Comparison of ENCODE assay signal across 8 mouse cellular contexts in genomic region chr19:5559631-5560456, GRCm38 (mm10). TPM values are rescaled to one million over a fixed set of nuclear protein-coding genes. Genes with fewer than 3 reads are reported as not detected.
DNase-seq lines count a peak whose midpoint lies in the region; ATAC-seq and TF ChIP-seq lines count a peak whose summit lies in the region.

No protein-coding gene starts in this region.

- peak overlapping the region; percentile 65 for H3K4me2 ChIP-seq in heart, embryonic 15.5 days
- H3K4me2 ChIP-seq in intestine, embryonic 14.5 days (ENCODE audit: low read length) = peak overlapping the region; percentile 55

- peak overlapping the region; percentile 41 for H3K4me3 ChIP-seq in heart, embryonic 15.5 days
- H3K4me3 ChIP-seq in cortical plate, adult 2 months (ENCODE audit: insufficient read depth, low read length) = peak overlapping the region; percentile 4; the same call in 1 of the 2 replicates
- H3K4me3 ChIP-seq in intestine, embryonic 14.5 days (ENCODE audit: low read depth, low read length) = peak overlapping the region; percentile 44

- 0 out of 2 replicates have a peak overlapping the region, but pooled peaks have one; percentile 11 for H3K9ac ChIP-seq in heart, embryonic 15.5 days
- peak overlapping the region; percentile 50 for H3K9ac ChIP-seq in intestine, embryonic 14.5 days (ENCODE audit: low read length)

- H3K27ac ChIP-seq in heart, embryonic 15.5 days = no peak overlapping the region
- no peak overlapping the region for H3K27ac ChIP-seq in cortical plate, adult 2 months (ENCODE audit: insufficient read depth, low read length)
- H3K27ac ChIP-seq in intestine, embryonic 14.5 days (ENCODE audit: low read depth) = peak overlapping the region; percentile 71

- TF ChIP-seq POLR2A in cortical plate, adult 2 months (IDR thresholded peaks at IDR 0.05; ENCODE audit: extremely low read depth, insufficient read depth, low read length) = no peak

- no peak for ATAC-seq in heart, embryonic 15.5 days (replicated peaks; ENCODE audit: insufficient number of reproducible peaks, insufficient read depth, low FRiP score, low read depth)
- ATAC-seq in intestine, embryonic 14.5 days (replicated peaks; ENCODE audit: low FRiP score, low TSS enrichment, low read depth) = no peak

- peaks cover 18% of the 10 kb centered on the region for H3K4me1 ChIP-seq in heart, embryonic 15.5 days (replicated peaks)
- no peaks in the 10 kb centered on the region for H3K4me1 ChIP-seq in cortical plate, adult 2 months (ENCODE audit: control insufficient read depth, insufficient read depth, low read length)
- peaks cover 10% of the 10 kb centered on the region for H3K4me1 ChIP-seq in intestine, embryonic 14.5 days (replicated peaks; ENCODE audit: control insufficient read depth, insufficient read depth, low read length)

- DNase-seq in heart, adult 11 months = no peak
- peak; percentile 76 for DNase-seq in intestine, embryonic 14.5 days (ENCODE audit: low spot score)
- peak; percentile 25 for DNase-seq in mesoderm, embryonic 11.5 days (ENCODE audit: low read depth, low spot score)
- no peak for DNase-seq in adrenal gland, postnatal 4 days (ENCODE audit: low spot score in 2 of 2)
- DNase-seq in urinary bladder, postnatal 10 days (ENCODE audit: low spot score) = no peak
- DNase-seq in urinary bladder, adult 2 months (ENCODE audit: low spot score) = no peak

- H3K36me3 ChIP-seq in heart, embryonic 15.5 days = no peaks in the 10 kb centered on the region
- H3K36me3 ChIP-seq in intestine, embryonic 14.5 days (ENCODE audit: control insufficient read depth, insufficient read depth, low read length) = no peaks in the 10 kb centered on the region

- TF ChIP-seq CTCF in cortical plate, adult 2 months (IDR thresholded peaks at IDR 0.05; ENCODE audit: extremely low read depth, insufficient read depth, low read length) = no peak

- under 1% methylated on average over 69 of the region's 69 CpGs for WGBS in heart, embryonic 15.5 days
- under 1% methylated on average over 69 of the region's 69 CpGs for WGBS in intestine, embryonic 14.5 days

- H3K27me3 ChIP-seq in heart, embryonic 15.5 days = peaks cover 96% of the 10 kb centered on the region
- H3K27me3 ChIP-seq in intestine, embryonic 14.5 days (replicated peaks; ENCODE audit: control insufficient read depth, insufficient read depth, low read length) = peaks cover 73% of the 10 kb centered on the region

- no peaks in the 10 kb centered on the region for H3K9me3 ChIP-seq in heart, embryonic 15.5 days (replicated peaks)
- no peaks in the 10 kb centered on the region for H3K9me3 ChIP-seq in intestine, embryonic 14.5 days (ENCODE audit: control insufficient read depth, low read length)

RNA-seq across cellular contexts. Expression of gene Ovol1, which starts 0.6 kb away (rescaled TPM):
- 0.25 and 0.87 TPM in 2 replicates for polyA plus RNA-seq in heart, embryonic 15.5 days (2015; fragmentation: Nextera tagmentation; extraction: Ambion mirVana)
- polyA plus RNA-seq in cortical plate, adult 2 months (2012; rRNA removed) = 0.02 and 0.04 TPM in 2 replicates
- 17.5 and 18.6 TPM in 2 replicates for polyA plus RNA-seq in intestine, embryonic 14.5 days (2014; fragmentation: Nextera tagmentation; extraction: Ambion mirVana)
- total RNA-seq in adrenal gland, postnatal 4 days (2021) = 1 to 10 TPM in 1 of 2 experiments, not detected in 1; 1.6 TPM
- 4.7 and 5.1 TPM in 2 replicates for polyA plus RNA-seq in urinary bladder, adult 2 months (2012; rRNA removed)

RNA-seq across cellular contexts. Expression of gene Ap5b1, which starts 8.0 kb away (rescaled TPM):
- polyA plus RNA-seq in heart, embryonic 15.5 days (2015; fragmentation: Nextera tagmentation; extraction: Ambion mirVana) = 2.0 and 4.5 TPM in 2 replicates
- polyA plus RNA-seq in cortical plate, adult 2 months (2012; rRNA removed) = 3.2 and 3.3 TPM in 2 replicates
- polyA plus RNA-seq in intestine, embryonic 14.5 days (2014; fragmentation: Nextera tagmentation; extraction: Ambion mirVana) = 6.1 and 6.5 TPM in 2 replicates
- total RNA-seq in adrenal gland, postnatal 4 days (2021) = 1 to 10 TPM; 6.0 to 8.9 TPM
- 4.8 and 7.1 TPM in 2 replicates for polyA plus RNA-seq in urinary bladder, adult 2 months (2012; rRNA removed)

RNA-seq across cellular contexts. Expression of gene Rnaseh2c, which starts 41.8 kb away (rescaled TPM):
- 89.7 and 96.1 TPM in 2 replicates for polyA plus RNA-seq in heart, embryonic 15.5 days (2015; fragmentation: Nextera tagmentation; extraction: Ambion mirVana)
- polyA plus RNA-seq in cortical plate, adult 2 months (2012; rRNA removed) = 50.2 and 61.3 TPM in 2 replicates
- 124 and 131 TPM in 2 replicates for polyA plus RNA-seq in intestine, embryonic 14.5 days (2014; fragmentation: Nextera tagmentation; extraction: Ambion mirVana)
- 100 to 1,000 TPM; 109 to 110 TPM for total RNA-seq in adrenal gland, postnatal 4 days (2021)
- 38.2 and 41.2 TPM in 2 replicates for polyA plus RNA-seq in urinary bladder, adult 2 months (2012; rRNA removed)

RNA-seq across cellular contexts. Expression of gene Snx32, which starts 49.5 kb away (rescaled TPM):
- polyA plus RNA-seq in heart, embryonic 15.5 days (2015; fragmentation: Nextera tagmentation; extraction: Ambion mirVana) = 15.8 and 17.6 TPM in 2 replicates
- 150 and 162 TPM in 2 replicates for polyA plus RNA-seq in cortical plate, adult 2 months (2012; rRNA removed)
- 9.4 and 10.8 TPM in 2 replicates for polyA plus RNA-seq in intestine, embryonic 14.5 days (2014; fragmentation: Nextera tagmentation; extraction: Ambion mirVana)
- 10 to 100 TPM; 15.1 to 16.0 TPM for total RNA-seq in adrenal gland, postnatal 4 days (2021)
- polyA plus RNA-seq in urinary bladder, adult 2 months (2012; rRNA removed) = 33.0 and 37.7 TPM in 2 replicates

RNA-seq across cellular contexts. Expression of gene Kat5, which starts 50.2 kb away (rescaled TPM):
- 29.6 and 35.3 TPM in 2 replicates for polyA plus RNA-seq in heart, embryonic 15.5 days (2015; fragmentation: Nextera tagmentation; extraction: Ambion mirVana)
- polyA plus RNA-seq in cortical plate, adult 2 months (2012; rRNA removed) = 111 and 115 TPM in 2 replicates
- polyA plus RNA-seq in intestine, embryonic 14.5 days (2014; fragmentation: Nextera tagmentation; extraction: Ambion mirVana) = 31.8 and 33.3 TPM in 2 replicates
- 10 to 100 TPM; 69.0 to 83.1 TPM for total RNA-seq in adrenal gland, postnatal 4 days (2021)
- 60.1 and 67.7 TPM in 2 replicates for polyA plus RNA-seq in urinary bladder, adult 2 months (2012; rRNA removed)

Comparison
In these comparisons a context has a peak if more than half of its experiments do, and no peak if none do; other contexts are left out.
1. DNase-seq: peak in intestine, embryonic 14.5 days (single experiment) and mesoderm, embryonic 11.5 days (single experiment); none in heart, adult 11 months (single experiment), adrenal gland, postnatal 4 days (0 of 2), urinary bladder, postnatal 10 days (single experiment) and urinary bladder, adult 2 months (single experiment).
2. Peak in every context shown above with its lines, with median percentiles within 50 percentile points of each other: H3K4me3 ChIP-seq.